Mouse (Mus musculus) lung, adult 10 weeks (tissue): ENCODE results near the gene Cdr2. TPM values are rescaled to one million over a fixed set of nuclear protein-coding genes. Genes with fewer than 3 reads are reported as not detected.

Source experiments
- polyA plus RNA-seq: library from polyadenylated mRNA; stranded (reverse); fragments of 350-450 nt; fragmentation: Illumina TruSeq; extraction: RNeasy Lipid Tissue Mini Kit (QIAGEN cat#74804); gene quantifications from one replicate; pipeline ENCODE4 v1.2.3, GENCODE M21; 2014; ENCODE audit warnings: low read depth, low replicate concordance; ENCODE audit not compliant: insufficient read depth

Cdr2 gene
- polyA plus RNA-seq, result 27.1 TPM

DNA sequence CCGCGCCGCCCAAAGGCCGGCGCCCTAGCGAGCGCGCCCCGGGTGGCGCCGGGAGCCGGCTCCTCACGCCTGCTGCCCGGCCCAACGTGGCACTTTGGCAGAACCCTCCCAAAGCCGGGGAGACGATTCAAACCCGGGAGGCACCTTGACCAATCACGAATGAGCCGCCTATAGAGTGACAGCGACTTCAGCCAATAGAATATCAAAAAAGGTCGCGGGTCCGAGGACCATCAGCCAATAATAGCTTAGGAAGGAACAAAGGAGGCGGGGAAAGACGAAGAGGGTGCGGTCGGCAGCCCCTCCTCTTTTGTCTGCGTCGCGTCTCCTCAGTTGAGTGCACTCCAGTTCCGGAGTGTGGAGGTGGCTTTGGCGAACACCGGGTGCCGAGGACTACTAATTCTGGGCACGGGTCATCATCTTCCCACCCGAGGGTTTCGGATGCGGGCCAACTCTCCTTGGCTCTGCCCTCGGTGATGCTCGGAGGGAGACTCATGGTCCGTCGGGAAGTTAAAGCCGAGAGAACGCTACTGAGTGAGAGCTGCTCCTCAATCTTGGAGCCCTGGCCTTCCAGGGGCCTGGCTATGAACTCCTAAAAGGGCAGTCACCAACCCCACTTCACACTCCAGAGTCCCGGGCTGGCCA, at the start of gene Cdr2, which contains the start of gene Mfsd13b:
Cdr2 (minus strand) TSS at position 113 of the 642 bp plus-strand sequence.
Mfsd13b (plus strand) TSS at position 310 of the 642 bp plus-strand sequence.

GRCm38 (mm10) chr7:120917592-120918461, 64.3 kb downstream of the Cdr2 start, which contains the start of gene Polr3e:
TSS of gene Polr3e (plus strand) at chr7:120917744.

Other genes with a start within 250 kb of the Cdr2 start
- gene Vwa3a, start 243.0 kb downstream of the Cdr2 start, polyA plus RNA-seq, result 3.8 TPM
- gene Gm5737, start 169.9 kb downstream of the Cdr2 start, polyA plus RNA-seq, result not detected
- gene Eef2k, start 139.5 kb downstream of the Cdr2 start, polyA plus RNA-seq, result 6.7 TPM
- 9.2 TPM for gene Polr3e, start 64.6 kb downstream of the Cdr2 start, polyA plus RNA-seq
- not detected for gene Mfsd13b, start 197 bp upstream of the Cdr2 start, polyA plus RNA-seq
- gene Mettl9, start 52.1 kb upstream of the Cdr2 start, polyA plus RNA-seq, result 38.4 TPM
- gene Igsf6, start 92.3 kb upstream of the Cdr2 start, polyA plus RNA-seq, result 5.3 TPM
- gene Otoa, start 99.3 kb upstream of the Cdr2 start, polyA plus RNA-seq, result not detected